Mouse (Mus musculus) gastrocnemius, postnatal 4 days (tissue): ENCODE measurements at regions not wholly inside any gene's neighbourhood (a gene's known extent, or its start where the extent isn't known, plus 50 kb on each side); places are given as distances from the start of the nearest gene placed in this dataset.

ENCODE experiments used
- DNase-seq, 2 experiments: peaks; one replicate each; pipeline ENCODE4 v3.0.0; 2021 to 2022; ENCODE audit warnings: low spot score in 2 of 2, mixed read lengths in 2 of 2

DNA sequence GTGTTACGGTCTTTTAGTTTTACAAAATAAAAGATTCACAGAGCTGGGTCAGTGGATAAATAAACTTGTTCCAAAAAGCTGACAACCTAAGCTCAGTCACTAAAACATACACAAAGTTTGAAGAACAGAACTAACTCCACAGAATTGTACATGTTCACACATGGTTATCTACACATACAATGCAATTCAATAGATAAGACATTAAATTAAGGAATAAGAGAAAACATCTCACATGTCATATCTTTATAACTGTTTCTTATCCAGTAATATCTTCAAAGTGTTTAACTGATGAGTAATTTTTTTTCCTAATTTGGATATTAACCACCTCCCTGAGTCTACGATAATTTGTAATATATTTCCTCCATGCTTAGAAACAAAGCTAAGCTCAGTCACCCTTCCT, 625.5 kb downstream of the Kcnj2 start:
- DNase-seq, result no peak

DNA sequence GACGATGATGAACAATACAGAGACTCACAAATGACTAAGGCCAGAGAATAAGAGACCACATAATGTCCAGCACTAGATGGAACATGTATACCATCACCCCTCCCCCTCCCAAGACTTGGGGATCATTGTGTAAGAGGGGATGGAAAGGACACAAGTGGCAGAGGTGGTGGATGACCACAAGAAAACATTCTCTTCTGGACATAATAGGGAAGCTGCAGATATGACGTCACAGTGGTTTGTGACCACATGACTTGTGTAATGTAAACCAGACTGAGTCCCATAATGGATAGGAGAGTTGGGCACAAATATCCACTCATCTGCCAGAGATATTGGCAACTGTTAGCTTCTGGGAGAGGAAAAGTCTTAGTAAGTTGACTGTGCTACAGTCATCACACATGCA, 630.7 kb downstream of the Kcnj2 start:
- DNase-seq, result no peak

DNA sequence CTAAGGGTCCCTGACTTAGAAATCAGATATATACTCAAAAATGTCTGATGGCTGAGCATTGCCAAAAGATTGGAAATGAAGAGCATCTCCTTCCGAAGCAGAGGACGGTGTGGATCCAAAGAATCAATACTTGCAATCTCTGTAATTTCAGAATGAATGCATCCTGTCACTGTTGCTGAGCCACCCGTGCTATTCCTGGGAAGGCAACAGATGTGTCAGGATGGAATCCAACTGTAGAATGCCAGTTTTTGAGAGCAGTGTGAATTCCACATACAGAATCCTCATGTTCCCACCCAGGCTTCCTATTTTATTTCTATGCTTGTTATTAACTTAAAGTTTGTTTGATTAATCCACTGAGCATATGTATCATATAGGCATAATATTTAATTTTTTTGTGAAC, 633.9 kb downstream of the Kcnj2 start:
- no peak for DNase-seq

DNA sequence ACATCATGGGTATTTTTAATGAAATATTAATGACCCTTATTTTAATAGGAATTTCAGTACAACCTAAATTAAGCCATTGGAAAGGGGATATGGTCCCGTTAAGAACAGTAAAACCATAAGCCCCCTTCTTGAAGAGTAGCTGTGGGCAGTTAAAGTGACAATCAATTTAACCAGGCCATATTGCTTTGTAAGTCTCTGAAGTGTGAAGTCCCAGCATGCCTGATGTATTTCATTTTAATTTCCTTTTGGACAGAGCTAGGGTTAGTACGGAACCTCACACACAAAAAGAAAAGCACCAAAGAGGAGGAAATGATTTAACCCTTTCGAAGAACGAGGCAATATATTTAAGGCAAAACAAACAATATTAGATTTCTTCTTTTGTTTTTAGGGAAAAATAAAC, 640.9 kb downstream of the Kcnj2 start:
- DNase-seq, result no peak

DNA sequence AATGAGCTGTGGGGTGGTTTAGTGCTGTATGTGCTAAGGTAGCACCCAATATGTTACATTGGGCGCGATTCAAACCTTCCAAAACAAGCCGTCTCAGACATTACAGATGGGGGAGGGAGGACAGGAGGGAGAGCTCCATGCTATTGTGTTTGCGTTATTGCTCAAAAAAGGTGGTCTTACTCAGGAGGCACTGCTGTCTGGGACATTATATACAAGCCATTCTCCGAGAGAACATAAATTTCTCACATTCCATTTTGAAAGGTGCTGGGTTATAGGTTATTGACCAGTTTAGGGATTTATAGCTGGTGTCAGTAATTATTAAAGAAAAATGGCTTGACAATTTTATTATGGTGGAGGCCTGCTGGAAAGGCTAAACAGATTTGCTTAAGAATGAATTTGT, 649.4 kb downstream of the Kcnj2 start:
- no peak for DNase-seq

DNA sequence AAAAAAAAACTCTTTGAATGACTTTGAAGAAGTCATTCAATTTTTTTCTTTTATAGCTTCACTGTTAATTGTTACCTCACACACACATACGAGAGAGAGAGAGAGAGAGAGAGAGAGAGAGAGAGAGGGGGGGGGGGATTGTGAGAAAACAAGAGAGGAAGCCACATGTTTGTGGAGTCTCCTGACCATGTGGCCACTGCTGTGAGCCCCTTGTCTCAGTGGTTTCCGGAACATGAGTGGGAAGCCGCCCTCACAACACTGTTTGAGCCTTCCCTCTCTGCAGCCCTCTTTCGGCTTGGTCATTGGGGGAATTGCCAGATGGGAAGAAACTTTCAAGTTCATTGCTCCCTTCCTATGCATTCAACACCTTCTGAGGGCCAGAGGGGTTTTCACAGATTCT, 656.3 kb downstream of the Kcnj2 start:
- DNase-seq, result no peak

DNA sequence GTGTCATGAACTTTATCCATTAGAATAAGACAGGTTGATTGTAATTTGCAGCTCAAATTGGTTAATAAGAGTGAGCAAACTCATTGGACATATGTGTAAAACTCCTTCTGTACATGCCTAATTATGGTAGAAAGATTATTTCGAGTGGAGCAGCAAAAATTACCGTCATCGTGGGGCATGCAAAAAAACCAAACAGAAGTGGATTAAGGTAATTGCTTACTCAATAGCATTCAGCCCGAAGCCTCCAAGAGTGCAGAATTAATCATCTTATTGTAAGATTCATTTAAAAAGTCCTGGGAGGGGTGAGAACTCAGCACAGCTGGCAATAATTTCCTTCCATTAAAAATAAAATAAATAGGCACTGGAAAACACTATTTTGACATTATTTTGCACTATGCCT, 662.2 kb downstream of the Kcnj2 start:
- DNase-seq, result no peak

DNA sequence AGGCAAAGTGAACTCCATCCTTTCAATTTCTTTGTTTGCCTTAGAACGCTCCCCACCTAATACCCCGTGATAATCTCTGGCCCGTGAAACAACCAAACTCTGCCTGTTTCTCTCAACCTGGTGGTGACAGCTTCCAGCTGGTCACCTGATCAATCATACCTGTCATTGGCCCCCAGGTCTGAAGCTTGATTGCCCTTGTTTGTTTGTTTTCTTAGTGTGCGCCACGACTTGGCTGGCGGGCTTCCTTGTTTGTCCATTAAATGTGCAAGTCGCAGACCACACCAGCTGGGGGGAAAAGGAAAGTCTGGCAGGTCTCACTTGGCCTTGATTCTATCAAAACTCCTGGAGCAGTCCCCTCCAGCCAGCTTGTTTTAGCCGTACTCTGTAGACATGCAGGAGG, 666.1 kb downstream of the Kcnj2 start:
- DNase-seq, result no peak

DNA sequence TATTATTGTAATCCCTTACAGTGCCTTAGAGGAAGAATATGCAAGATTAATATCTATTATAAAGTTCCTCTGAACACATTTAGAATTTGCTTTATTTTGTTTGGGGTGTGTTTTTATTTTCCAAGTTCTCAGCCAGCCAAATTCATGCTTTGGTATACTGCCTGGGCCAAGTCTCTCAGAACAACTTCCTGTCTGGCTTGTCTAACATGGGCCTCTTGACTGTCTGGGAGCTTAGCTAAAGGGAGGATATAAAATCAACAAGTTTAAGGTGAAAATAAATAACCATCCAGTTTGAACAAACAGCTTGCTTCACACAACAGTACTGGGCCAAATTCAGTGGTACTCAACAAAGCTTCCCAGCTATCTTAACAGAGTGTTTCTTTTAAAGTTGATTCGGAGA, 669.5 kb downstream of the Kcnj2 start:
- DNase-seq, result no peak

DNA sequence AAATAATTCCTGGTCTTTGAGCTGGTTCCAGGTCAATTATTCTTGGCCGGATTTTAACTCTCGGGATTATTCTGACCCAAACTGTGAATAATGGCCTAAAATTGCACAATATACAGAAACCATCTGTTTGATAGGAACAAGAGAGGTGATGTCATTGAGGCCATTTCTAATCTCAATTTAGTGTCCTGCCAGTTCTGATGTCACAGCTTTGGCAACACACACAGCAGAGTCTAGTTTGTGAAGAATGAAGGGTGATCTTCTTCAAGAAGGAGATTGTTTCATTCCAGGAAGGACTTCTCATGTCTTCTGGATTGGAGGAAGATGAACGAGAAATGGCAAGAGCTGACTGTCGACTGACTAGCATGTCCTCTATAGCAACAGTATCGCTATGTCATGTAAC, 670.0 kb downstream of the Kcnj2 start:
- peak in 1 of 2 experiments; percentile 16 for DNase-seq

DNA sequence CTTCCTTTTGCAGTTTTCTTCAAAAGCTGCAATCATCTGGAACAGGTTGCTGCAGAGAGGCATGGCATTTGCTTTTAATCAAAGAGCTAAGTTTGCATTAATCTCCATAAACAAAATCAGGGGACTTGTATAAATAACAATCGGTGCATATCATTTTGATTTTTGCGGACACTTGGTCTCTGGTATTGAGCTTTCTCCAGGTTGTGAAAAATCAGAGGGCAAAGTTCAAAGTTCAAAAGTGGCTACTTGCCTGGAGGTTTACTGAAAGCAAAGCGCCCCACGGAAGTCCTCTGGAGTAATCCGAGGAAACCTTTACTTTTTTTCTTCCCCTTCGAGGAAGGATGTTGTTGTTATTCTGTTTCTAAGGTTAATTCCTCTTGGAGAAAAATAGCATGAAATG, 677.4 kb downstream of the Kcnj2 start:
- no peak for DNase-seq

DNA sequence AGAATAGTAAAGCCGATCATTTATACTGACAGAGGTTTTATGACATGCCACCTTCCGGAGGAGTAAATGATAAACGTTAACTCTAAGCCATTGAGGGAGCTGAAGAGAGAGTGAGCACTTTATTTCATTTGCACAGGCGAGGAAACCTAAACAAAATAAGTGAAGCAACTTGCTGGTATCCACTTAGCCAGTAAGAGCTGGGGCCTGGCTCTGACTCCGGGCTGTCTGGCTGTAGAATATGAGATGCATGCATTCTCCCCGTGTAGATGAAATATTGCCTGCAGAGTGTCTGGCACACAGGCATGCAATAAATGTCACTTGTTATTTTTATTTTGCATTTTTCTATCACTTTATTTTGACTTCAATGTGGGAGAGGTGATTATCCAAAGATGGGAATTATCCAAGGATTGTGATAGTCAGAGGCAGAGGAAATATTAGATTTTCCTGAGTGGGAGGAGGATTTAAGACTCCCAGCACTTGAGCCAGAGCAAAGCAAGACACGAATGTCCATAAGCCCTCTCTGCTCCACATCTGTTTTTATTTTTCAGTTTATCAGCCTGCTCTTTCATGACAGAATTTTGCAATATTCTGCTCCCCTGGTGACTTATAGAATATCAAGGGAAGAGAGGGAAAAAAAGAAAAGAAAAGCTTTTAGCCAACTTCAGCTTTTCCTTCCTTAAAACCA, 681.4 kb downstream of the Kcnj2 start:
- no peak for DNase-seq

DNA sequence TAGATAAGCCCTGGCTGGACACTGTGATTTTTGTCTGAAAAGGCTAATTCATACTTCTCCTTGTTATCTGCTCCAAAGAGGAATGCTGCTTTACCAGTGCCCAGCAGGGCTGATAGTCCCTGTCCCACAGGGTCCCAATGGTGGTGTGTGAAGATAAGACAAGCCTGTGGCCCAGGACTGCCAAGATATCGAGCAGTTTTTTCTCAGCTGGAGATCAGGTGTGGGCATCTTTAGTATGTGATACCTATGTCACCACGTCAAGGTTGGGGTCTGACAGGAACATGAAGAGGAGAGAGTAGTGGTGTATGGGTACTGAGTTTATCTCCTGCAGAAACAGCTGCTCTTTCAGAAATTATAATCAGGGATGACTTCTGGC, 682.0 kb downstream of the Kcnj2 start:
- DNase-seq, result no peak

DNA sequence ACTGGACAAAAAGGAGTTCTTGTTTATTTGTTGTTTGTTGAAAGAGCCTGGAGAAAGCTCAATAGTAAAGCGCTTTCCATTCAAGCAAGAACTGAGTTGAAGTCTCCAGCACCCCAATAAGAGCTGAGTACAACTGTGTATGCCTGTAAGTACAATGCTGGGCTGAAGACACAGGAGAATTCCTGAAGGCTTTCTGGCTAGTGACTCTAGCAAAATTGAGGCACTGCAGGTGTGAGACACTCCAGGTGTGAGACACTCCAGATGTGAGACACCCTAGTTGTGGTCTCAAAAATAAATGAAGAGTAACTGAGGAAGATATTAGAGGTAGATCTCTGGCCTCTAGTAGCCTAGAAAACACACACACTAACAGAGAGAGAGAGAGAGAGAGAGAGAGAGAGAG, 682.5 kb downstream of the Kcnj2 start:
- no peak for DNase-seq

DNA sequence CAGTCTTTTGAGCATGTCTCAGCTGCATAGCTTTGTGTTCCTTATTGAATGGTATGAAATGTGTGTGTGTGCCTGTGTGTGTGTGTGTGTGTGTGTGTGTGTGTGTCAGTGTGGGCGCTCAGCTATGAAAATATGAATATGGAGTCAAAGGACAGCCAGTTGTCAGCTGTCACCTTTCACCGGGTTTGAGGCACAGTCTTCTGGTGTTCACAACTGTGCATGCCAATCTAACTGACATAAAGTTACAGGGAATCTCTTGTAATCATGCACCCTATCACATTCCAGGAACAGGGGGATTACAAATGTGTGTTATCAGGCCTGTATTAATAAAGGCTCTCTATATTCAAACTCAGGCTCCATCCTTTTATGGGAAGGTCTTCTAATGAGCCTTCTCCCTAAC, 688.8 kb downstream of the Kcnj2 start:
- DNase-seq, result no peak

DNA sequence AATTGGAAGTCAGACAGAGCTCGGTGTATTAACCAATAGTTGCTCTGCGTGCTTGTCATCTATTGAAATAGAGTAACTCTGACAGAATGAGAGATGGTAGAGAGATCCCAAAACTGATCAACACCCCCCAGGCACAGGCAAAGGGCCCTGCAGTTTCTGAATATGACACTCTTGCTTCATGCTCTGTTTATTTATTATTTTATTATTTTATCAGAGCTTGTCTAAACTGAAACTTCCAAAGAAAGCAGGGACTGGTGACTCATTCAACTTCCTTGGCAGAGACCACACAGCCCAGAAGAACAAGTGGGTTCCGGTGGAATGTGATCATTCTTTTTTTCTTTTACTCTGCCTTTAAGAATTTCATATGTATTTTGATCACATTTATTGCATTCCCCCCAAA, 697.1 kb downstream of the Kcnj2 start:
- DNase-seq, result no peak

DNA sequence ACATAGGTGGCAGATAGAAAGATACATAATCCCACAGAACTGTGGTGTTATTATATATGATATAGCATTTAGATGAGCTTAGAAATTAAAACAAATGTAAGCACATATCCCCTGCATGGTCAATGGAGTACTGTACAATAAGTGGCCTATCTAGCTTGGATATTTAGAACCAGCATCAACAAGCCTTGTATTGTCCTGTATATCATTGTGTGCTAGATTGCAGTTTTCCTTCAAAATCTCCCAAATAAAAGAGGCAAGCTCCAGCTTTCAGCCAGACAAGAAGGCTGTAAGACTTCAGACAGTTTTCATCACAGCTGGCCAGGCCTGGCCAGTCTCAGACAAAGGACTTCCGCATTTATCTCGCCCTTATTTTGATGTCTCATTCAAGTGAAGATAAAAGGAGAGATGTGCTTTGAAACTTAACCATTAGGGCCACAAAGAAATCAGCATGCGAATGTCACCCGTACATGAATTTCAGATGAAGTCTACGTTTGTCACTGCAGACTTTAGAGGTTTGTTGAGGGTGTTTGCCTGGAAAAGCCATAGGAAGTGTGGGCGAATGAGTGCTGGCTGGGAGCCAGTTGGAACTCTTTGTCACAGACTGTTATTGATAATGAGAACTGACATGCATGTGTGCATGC, 700.5 kb downstream of the Kcnj2 start:
- no peak for DNase-seq

DNA sequence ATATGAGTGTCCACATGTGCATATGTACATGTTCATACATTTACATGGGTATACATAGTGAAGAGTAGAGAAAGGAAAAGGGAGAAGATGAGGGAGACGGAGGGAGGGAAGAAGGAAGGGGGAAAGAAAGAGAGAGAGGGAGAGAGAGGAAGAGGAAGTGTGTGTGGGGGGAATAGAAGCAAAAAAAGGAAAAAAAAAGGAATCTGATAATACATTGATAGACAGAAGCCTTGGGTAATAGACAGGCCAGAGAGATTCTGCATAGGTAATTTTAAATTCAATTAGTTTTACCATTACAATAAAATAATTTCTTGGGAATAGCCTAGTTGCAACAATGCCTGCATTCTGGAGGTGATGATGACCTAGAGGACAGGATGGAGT, 701.0 kb downstream of the Kcnj2 start:
- DNase-seq, result no peak

DNA sequence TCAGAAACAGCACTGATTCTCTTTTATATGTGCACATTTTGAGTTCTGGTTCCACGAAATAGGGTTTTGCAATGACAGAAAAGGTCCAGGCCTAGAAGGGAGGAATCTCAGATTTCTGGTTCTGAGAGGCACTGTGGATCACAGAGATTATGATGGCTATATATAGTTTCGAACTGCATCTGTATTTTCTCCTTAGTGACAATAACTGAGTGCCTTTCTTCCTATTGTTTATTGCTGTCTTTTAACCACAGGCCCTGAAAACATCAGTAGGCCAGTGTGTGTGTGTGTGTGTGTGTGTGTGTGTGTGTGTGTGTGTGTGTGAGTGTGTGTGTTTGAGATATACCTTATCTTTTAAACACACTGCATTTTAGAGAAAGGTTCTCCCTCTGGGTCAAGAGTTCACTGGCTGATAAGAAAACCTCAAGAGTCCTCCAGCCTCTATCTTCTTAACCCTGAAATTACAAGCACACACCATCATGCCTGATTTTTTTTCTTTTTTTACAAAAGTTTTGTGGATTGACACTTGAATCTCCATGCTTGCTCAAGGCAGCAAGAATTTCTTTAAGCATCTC, 708.2 kb downstream of the Kcnj2 start:
- DNase-seq, result no peak

DNA sequence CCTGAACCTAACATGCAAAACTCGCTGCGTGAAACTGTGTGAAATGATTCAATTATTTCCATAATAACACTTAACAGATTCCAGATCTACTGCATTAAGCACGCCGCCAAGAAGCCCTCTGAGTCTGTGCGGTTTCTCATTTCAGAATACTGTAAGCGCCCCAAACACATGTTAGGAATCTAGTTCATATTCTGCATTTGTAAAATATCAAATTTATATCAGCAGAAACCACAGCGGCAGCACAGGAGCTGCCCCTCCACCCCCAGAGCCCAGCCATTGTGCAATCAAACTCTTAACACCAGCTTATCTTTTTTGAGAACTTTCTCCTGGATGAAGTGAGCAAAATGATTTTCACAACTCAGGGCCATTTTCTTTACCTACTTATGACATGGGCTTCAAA, 715.4 kb downstream of the Kcnj2 start:
- DNase-seq, result no peak

DNA sequence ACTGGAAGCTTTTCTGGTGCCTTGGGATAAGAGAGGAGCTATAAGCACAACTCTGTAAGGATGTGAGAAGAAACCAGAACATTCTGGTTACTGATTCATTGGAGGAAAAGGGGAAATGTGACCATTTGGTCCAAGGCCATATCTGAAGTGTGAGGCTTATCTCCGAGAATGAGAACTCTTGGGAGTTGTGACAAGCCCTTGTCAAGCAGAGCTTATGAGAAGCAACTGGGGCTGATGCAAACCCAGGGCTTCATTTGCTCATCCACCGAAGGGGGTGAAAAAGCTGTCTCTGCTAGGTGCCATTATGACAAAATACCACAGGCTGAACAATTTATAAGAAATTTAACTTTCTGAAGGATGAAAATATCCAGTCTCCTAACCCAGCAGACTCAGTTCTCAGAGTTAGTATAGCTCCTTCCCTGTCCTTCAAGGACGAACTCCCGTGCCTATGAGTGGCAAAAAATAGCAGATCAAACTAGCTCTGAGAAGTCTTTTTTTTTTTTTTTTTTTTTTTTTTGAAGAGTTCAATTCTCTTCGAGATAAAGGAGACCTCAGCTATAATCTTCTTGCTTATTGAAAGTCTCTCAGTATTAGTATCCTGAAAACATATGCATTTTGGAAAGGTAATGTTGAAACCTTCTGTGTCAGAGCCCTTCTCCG, 725.4 kb downstream of the Kcnj2 start:
- DNase-seq, result no peak

DNA sequence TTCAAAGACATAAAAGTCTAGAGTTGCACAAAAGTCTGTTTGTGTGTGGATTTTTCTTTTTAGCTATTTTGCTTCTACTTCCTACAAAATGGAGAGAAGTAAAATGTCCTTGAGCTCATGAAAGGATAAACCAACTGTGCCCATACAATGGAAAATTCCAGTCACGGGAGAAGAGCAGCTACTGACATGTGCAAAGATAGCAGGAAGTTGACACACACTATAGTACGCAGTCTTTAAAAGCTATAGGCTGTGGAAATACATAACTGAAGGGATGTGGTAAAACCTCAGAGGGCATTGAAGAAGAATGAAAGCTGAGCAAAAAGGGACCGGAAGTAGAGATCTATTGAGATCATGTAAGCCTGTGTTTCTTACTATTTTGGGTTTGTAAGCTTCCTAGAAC, 735.1 kb downstream of the Kcnj2 start:
- no peak for DNase-seq
